In the genomic region with DNA sequence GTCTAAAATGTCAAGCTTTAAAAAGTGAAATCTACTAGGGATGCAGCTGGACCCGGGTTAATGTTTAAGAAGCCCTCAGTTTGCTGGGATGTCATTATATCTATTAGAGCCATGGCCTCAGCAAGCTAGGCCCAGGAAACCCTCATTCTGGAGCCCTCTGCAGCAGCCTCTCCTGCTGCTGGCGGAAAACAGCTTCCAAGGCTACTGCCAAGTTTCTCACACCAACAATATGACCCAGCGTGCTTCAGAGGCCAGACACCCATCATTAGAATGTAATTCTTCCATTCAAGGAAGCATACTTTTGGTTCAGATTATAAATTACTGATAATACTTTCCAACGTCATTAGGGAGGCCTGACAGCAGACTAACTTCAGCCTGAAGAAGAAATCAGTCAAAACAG, we compare ENCODE assay signal across 25 mouse cellular contexts. TPM values are rescaled to one million over a fixed set of nuclear protein-coding genes. Genes with fewer than 3 reads are reported as not detected.
DNase-seq lines count a peak whose midpoint lies in the region; ATAC-seq and TF ChIP-seq lines count a peak whose summit lies in the region.
"Had no signal": no experiment of that assay in that cellular context is flagged by ENCODE, and none has a peak within 500 bp of the region (broad histone marks: within the 10 kb centered on the region; RNA-seq: fewer than 3 reads in every experiment).

No protein-coding gene starts in this region.

- WGBS in heart, embryonic 15.5 days: 54% methylated on average over 4 of the region's 4 CpGs
- WGBS in liver, adult 2 months: 77% methylated on average over 4 of the region's 4 CpGs
- 55% methylated on average over 4 of the region's 4 CpGs for WGBS in liver, embryonic 16.5 days (ENCODE audit: insufficient replicate concordance)

- no peak overlapping the region for H3K9ac ChIP-seq in heart, embryonic 15.5 days
- no peak overlapping the region for H3K9ac ChIP-seq in liver, adult 2 months (ENCODE audit: low read depth, low read length)
- no peak overlapping the region for H3K9ac ChIP-seq in MEL (ENCODE audit: control insufficient read depth, low read depth, low read length, poor library complexity, severe bottlenecking)
- no peak overlapping the region for H3K9ac ChIP-seq in liver, embryonic 16.5 days (ENCODE audit: low read depth, low read length)
- H3K9ac ChIP-seq: forebrain, embryonic 13.5 days; midbrain, embryonic 12.5 days; neural tube, embryonic 15.5 days; stomach, embryonic 15.5 days had no signal

- TF ChIP-seq RAD21 in MEL (IDR thresholded peaks at IDR 0.05; ENCODE audit: low read depth, low read length): no peak

- TF ChIP-seq POLR2A in liver, adult 2 months (IDR thresholded peaks at IDR 0.05; ENCODE audit: extremely low read depth, insufficient read depth, low read length): no peak
- no peak for TF ChIP-seq POLR2A in MEL (IDR thresholded peaks at IDR 0.05; ENCODE audit: control insufficient read depth in 1 of 2, insufficient read depth in 1 of 2, low read depth in 1 of 2, low read length in 2 of 2, poor library complexity in 1 of 2)

- H3K27me3 ChIP-seq in heart, embryonic 15.5 days: no peaks in the 10 kb centered on the region
- no peaks in the 10 kb centered on the region for H3K27me3 ChIP-seq in liver, adult 2 months (ENCODE audit: control insufficient read depth, insufficient read depth, low read length)
- no peaks in the 10 kb centered on the region for H3K27me3 ChIP-seq in MEL (ENCODE audit: control insufficient read depth in 1 of 2, insufficient read depth in 2 of 2, low read length in 2 of 2)
- no peaks in the 10 kb centered on the region for H3K27me3 ChIP-seq in liver, embryonic 16.5 days (ENCODE audit: control insufficient read depth, insufficient read depth, low read depth, low read length)
- H3K27me3 ChIP-seq: forebrain, embryonic 13.5 days; midbrain, embryonic 12.5 days; neural tube, embryonic 15.5 days; Patski; stomach, embryonic 15.5 days had no signal

- peaks cover 7% of the 10 kb centered on the region; the same call in 1 of the 2 replicates for H3K36me3 ChIP-seq in heart, embryonic 15.5 days
- peaks cover 3% of the 10 kb centered on the region; the same call in 1 of the 2 replicates for H3K36me3 ChIP-seq in liver, adult 2 months (ENCODE audit: control insufficient read depth, insufficient read depth, low read length)
- peaks cover 4 to 24% of the 10 kb centered on the region in 2 experiments; a peak in 3 of 4 replicates for H3K36me3 ChIP-seq in MEL (ENCODE audit: control insufficient read depth in 1 of 2, insufficient read depth in 2 of 2, low read length in 2 of 2)
- H3K36me3 ChIP-seq in liver, embryonic 16.5 days (ENCODE audit: control insufficient read depth, insufficient read depth): peaks cover 10% of the 10 kb centered on the region

- no peak overlapping the region for H3K4me3 ChIP-seq in heart, embryonic 15.5 days
- no peak overlapping the region for H3K4me3 ChIP-seq in liver, adult 2 months (ENCODE audit: insufficient read depth, low read depth, low read length)
- H3K4me3 ChIP-seq in MEL (ENCODE audit: control insufficient read depth in 1 of 2, insufficient read depth in 1 of 2, low read depth in 2 of 2, low read length in 2 of 2): no peak overlapping the region
- no peak overlapping the region for H3K4me3 ChIP-seq in liver, embryonic 16.5 days (ENCODE audit: low read depth, low read length)
- H3K4me3 ChIP-seq: forebrain, embryonic 13.5 days; heart, embryonic 10.5 days; left cerebral cortex, adult 2 months; midbrain, embryonic 12.5 days; neural tube, embryonic 15.5 days; stomach, embryonic 15.5 days had no signal

- no peak for TF ChIP-seq EP300 in MEL (IDR thresholded peaks at IDR 0.05; ENCODE audit: low read depth in 1 of 2, low read length in 2 of 2)

- TF ChIP-seq CTCF in liver, adult 2 months (IDR thresholded peaks at IDR 0.05; ENCODE audit: low read depth, low read length): no peak
- TF ChIP-seq CTCF in MEL (IDR thresholded peaks at IDR 0.05 in 2 of 3, conservative IDR thresholded peaks at IDR 0.05 in 1 of 3; ENCODE audit: control insufficient read depth in 1 of 3, insufficient read depth in 1 of 3, low read depth in 2 of 3, low read length in 3 of 3, poor library complexity in 1 of 3, severe bottlenecking in 1 of 3): no peak

- no peaks in the 10 kb centered on the region for H3K79me2 ChIP-seq in liver, adult 2 months (ENCODE audit: control insufficient read depth, insufficient read depth, low read length)
- no peaks in the 10 kb centered on the region for H3K79me2 ChIP-seq in MEL (ENCODE audit: control insufficient read depth, insufficient read depth, low read length, poor library complexity)

- peak overlapping the region; percentile 42; the same call in 1 of the 2 replicates for H3K27ac ChIP-seq in heart, embryonic 15.5 days
- no peak overlapping the region for H3K27ac ChIP-seq in liver, adult 2 months (replicated peaks; ENCODE audit: insufficient read depth, low read depth, low read length)
- peak overlapping the region; percentile 80; the same call in 1 of the 2 replicates for H3K27ac ChIP-seq in MEL (ENCODE audit: control insufficient read depth, low read depth, low read length)
- H3K27ac ChIP-seq in liver, embryonic 16.5 days (ENCODE audit: low read length): 0 out of 2 replicates have a peak overlapping the region, but pooled peaks have one; percentile 11
- H3K27ac ChIP-seq: forebrain, embryonic 13.5 days; heart, embryonic 10.5 days; hindbrain, postnatal 0 days; left cerebral cortex, adult 2 months; midbrain, embryonic 12.5 days; neural tube, embryonic 15.5 days; stomach, embryonic 15.5 days had no signal

- no peaks in the 10 kb centered on the region for H3K9me3 ChIP-seq in heart, embryonic 15.5 days (replicated peaks)
- no peaks in the 10 kb centered on the region for H3K9me3 ChIP-seq in MEL (replicated peaks; ENCODE audit: insufficient read depth, low read length)
- no peaks in the 10 kb centered on the region for H3K9me3 ChIP-seq in liver, embryonic 16.5 days (replicated peaks; ENCODE audit: control insufficient read depth, low read length)
- H3K9me3 ChIP-seq: forebrain, embryonic 13.5 days; heart, embryonic 10.5 days; midbrain, embryonic 12.5 days; neural tube, embryonic 15.5 days; stomach, embryonic 15.5 days had no signal

- ATAC-seq in heart, embryonic 15.5 days (replicated peaks; ENCODE audit: insufficient number of reproducible peaks, insufficient read depth, low FRiP score, low read depth): no peak
- no peak for ATAC-seq in liver, embryonic 16.5 days (ENCODE audit: low read depth)
- ATAC-seq in frontal cortex, adult (ENCODE audit: low TSS enrichment): no peak
- ATAC-seq: forebrain, embryonic 13.5 days; hindbrain, postnatal 0 days; intestine, embryonic 16.5 days; Patski had no signal

- DNase-seq in heart, adult 11 months: no peak
- DNase-seq in liver, adult 2 months (ENCODE audit: extremely low read depth, low read depth, low spot score): peak; percentile 26
- DNase-seq in liver (no peak), MEL (ENCODE audit: low read depth, low spot score) (no peak)
- no peak for DNase-seq in frontal cortex, postnatal 25 days (ENCODE audit: low spot score in 2 of 2)
- DNase-seq: cerebellum, adult 2 months; cerebellum, postnatal 25 days; embryo, embryonic 11 days; layer of hippocampus, adult 9-11 months; right cerebral cortex, adult 18-20 months; right cerebral cortex, postnatal 4 days; thymus, adult 18-20 months; thymus, postnatal 36 days had no signal

- no peak overlapping the region for H3K4me2 ChIP-seq in heart, embryonic 15.5 days
- H3K4me2 ChIP-seq in liver, embryonic 16.5 days (ENCODE audit: low read depth, low read length): no peak overlapping the region
- H3K4me2 ChIP-seq: forebrain, embryonic 13.5 days; midbrain, embryonic 12.5 days; neural tube, embryonic 15.5 days; stomach, embryonic 15.5 days had no signal

- H3K4me1 ChIP-seq in heart, embryonic 15.5 days (replicated peaks): peaks cover 7% of the 10 kb centered on the region; the same call in 1 of the 2 replicates
- peaks cover 4% of the 10 kb centered on the region; the same call in 1 of the 2 replicates for H3K4me1 ChIP-seq in liver, adult 2 months (ENCODE audit: control insufficient read depth, insufficient read depth, low read length)
- peaks cover 27 to 33% of the 10 kb centered on the region in 2 experiments for H3K4me1 ChIP-seq in MEL (ENCODE audit: control insufficient read depth in 1 of 2, insufficient read depth in 2 of 2, low read length in 2 of 2)
- H3K4me1 ChIP-seq in liver, embryonic 16.5 days (ENCODE audit: control insufficient read depth, low read depth, low read length): peaks cover 30% of the 10 kb centered on the region
- H3K4me1 ChIP-seq: forebrain, embryonic 13.5 days; midbrain, embryonic 12.5 days; neural tube, embryonic 15.5 days had no signal

TF ChIP-seq in MEL, 35 proteins besides CTCF, POLR2A, EP300 and RAD21:
- TF ChIP-seq MAX (IDR thresholded peaks at IDR 0.05; ENCODE audit: low read length): no peak
- no peak for TF ChIP-seq ZNF384 (IDR thresholded peaks at IDR 0.05; ENCODE audit: low read depth, low read length)
- no peak for TF ChIP-seq POLR2AphosphoS2 (IDR thresholded peaks at IDR 0.05; ENCODE audit: low read length)
- no peak for TF ChIP-seq KAT2A (conservative IDR thresholded peaks at IDR 0.05; ENCODE audit: low read depth, low read length)
- TF ChIP-seq UBTF (IDR thresholded peaks at IDR 0.05; ENCODE audit: borderline replicate concordance, insufficient read depth, low read depth, low read length): no peak
- TF ChIP-seq MXI1 (IDR thresholded peaks at IDR 0.05; ENCODE audit: low read depth, low read length): no peak
- TF ChIP-seq MYC (IDR thresholded peaks at IDR 0.05; ENCODE audit: low read depth, low read length): no peak
- TF ChIP-seq GATA1 (IDR thresholded peaks at IDR 0.05; ENCODE audit: low read depth, low read length): no peak

RNA-seq across cellular contexts. Expression of gene Bloc1s5, which starts 18.0 kb away (rescaled TPM):
- 16.6 and 17.3 TPM in 2 replicates for polyA plus RNA-seq in heart, embryonic 15.5 days (2015; fragmentation: Nextera tagmentation; extraction: Ambion mirVana)
- total RNA-seq in liver, adult 2 months (2014; rRNA removed): 12.6 and 13.0 TPM in 2 replicates
- polyA plus RNA-seq in liver, adult 2 months (2012; rRNA removed): 7.2 and 7.8 TPM in 2 replicates
- 9.9 and 12.3 TPM in 2 replicates for total RNA-seq in MEL (2012; rRNA removed)
- 10 to 100 TPM in 1 of 2 experiments, not detected in 1; 16.2 TPM for polyA plus RNA-seq in MEL (2012; ENCODE audit: insufficient read depth in 1 of 2, insufficient read length in 2 of 2, low read depth in 1 of 2, low replicate concordance in 2 of 2, missing spikeins in 1 of 2)
- 10.2 and 11.2 TPM in 2 replicates for polyA plus RNA-seq in liver, embryonic 16.5 days (2015; fragmentation: Nextera tagmentation; extraction: Ambion mirVana)

RNA-seq across cellular contexts. Expression of gene Eef1e1, which starts 42.0 kb away (rescaled TPM):
- 25.5 and 29.9 TPM in 2 replicates for polyA plus RNA-seq in heart, embryonic 15.5 days (2015; fragmentation: Nextera tagmentation; extraction: Ambion mirVana)
- total RNA-seq in liver, adult 2 months (2014; rRNA removed): 5.6 and 7.1 TPM in 2 replicates
- polyA plus RNA-seq in liver, adult 2 months (2012; rRNA removed): 4.0 and 4.3 TPM in 2 replicates
- 187 and 218 TPM in 2 replicates for total RNA-seq in MEL (2012; rRNA removed)
- 100 to 1,000 TPM in 1 of 2 experiments, not detected in 1; 194 TPM for polyA plus RNA-seq in MEL (2012; ENCODE audit: insufficient read depth in 1 of 2, insufficient read length in 2 of 2, low read depth in 1 of 2, low replicate concordance in 2 of 2, missing spikeins in 1 of 2)
- 31.4 and 34.8 TPM in 2 replicates for polyA plus RNA-seq in liver, embryonic 16.5 days (2015; fragmentation: Nextera tagmentation; extraction: Ambion mirVana)
